Mouse (Mus musculus): ENCODE data around the gene Mgat4a. TPM values are rescaled to one million over a fixed set of nuclear protein-coding genes. Genes with fewer than 3 reads are reported as not detected.

Gene Mgat4a
- polyA plus RNA-seq, 1 experiment from 2014 or later, result 4.5 TPM

DNA sequence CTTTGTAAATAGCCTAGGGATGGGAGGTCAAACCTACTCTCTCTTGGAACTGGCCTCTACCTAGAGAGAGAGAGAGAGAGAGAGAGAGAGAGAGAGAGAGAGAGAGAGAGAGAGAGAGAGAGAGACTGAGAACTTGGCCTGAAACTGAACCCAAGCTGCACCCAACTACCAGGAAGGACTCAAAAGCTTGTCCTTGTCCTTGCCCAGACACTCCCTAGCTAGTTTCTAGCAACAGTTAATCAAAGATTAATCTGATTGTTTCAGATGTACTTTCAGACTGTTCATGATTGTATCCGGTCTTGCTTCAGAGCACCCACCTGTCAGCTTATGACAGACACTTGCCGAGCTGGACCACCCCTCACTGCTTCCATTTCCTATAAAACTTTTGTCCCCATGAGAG is 25.5 kb upstream of the Mgat4a start:
- ATAC-seq (ENCODE audit: insufficient read depth, low FRiP score, low TSS enrichment), result no peak
- DNase-seq (ENCODE audit: low spot score), result no peak
- Histone ChIP-seq H3K4me2 (ENCODE audit: low read depth) (no peak overlapping the region), H3K27me3 (ENCODE audit: control insufficient read depth, insufficient read depth, low read length) (no peaks in the 10 kb centered on the region), H3K36me3 (ENCODE audit: control insufficient read depth, insufficient read depth, low read length) (no peaks in the 10 kb centered on the region), H3K4me1 (ENCODE audit: control insufficient read depth, insufficient read depth, low read length) (no peaks in the 10 kb centered on the region), H3K27ac (ENCODE audit: low read depth, low read length) (no peak overlapping the region), H3K9ac (ENCODE audit: low read length) (no peak overlapping the region), H3K4me3 (ENCODE audit: low read depth, low read length) (no peak overlapping the region), H3K9me3 (ENCODE audit: control insufficient read depth, low read length) (no peaks in the 10 kb centered on the region)
- 92% methylated on average over 2 of the region's 2 CpGs for WGBS

- Histone ChIP-seq H3K4me1 (ENCODE audit: control insufficient read depth, insufficient read depth, low read length) (no peaks in the 10 kb centered on the region), H3K27ac (ENCODE audit: low read depth, low read length) (no peak overlapping the region), H3K9ac (ENCODE audit: low read length) (no peak overlapping the region), H3K4me2 (ENCODE audit: low read depth) (no peak overlapping the region), H3K4me3 (ENCODE audit: low read depth, low read length) (no peak overlapping the region), H3K27me3 (ENCODE audit: control insufficient read depth, insufficient read depth, low read length) (no peaks in the 10 kb centered on the region), H3K36me3 (ENCODE audit: control insufficient read depth, insufficient read depth, low read length) (no peaks in the 10 kb centered on the region), H3K9me3 (ENCODE audit: control insufficient read depth, low read length) (no peaks in the 10 kb centered on the region)
- ATAC-seq (ENCODE audit: insufficient read depth, low FRiP score, low TSS enrichment), result no peak
- DNase-seq (ENCODE audit: low spot score), result no peak
- WGBS, result 48% methylated on average over 6 of the region's 6 CpGs
Measured at GRCm38 (mm10) chr1:37565396-37565795, 24.6 kb upstream of the Mgat4a start.

- ATAC-seq (ENCODE audit: insufficient read depth, low FRiP score, low TSS enrichment) (no peak), DNase-seq (ENCODE audit: low spot score) (no peak)
- no peak overlapping the region for H3K9ac ChIP-seq (ENCODE audit: low read length)
- no peaks in the 10 kb centered on the region for H3K9me3 ChIP-seq (ENCODE audit: control insufficient read depth, low read length)
- no peaks in the 10 kb centered on the region for H3K4me1 ChIP-seq (ENCODE audit: control insufficient read depth, insufficient read depth, low read length)
- H3K4me3 ChIP-seq (ENCODE audit: low read depth, low read length), result no peak overlapping the region
- no peaks in the 10 kb centered on the region for H3K36me3 ChIP-seq (ENCODE audit: control insufficient read depth, insufficient read depth, low read length)
- no peak overlapping the region for H3K4me2 ChIP-seq (ENCODE audit: low read depth)
- no peaks in the 10 kb centered on the region for H3K27me3 ChIP-seq (ENCODE audit: control insufficient read depth, insufficient read depth, low read length)
- no peak overlapping the region for H3K27ac ChIP-seq (ENCODE audit: low read depth, low read length)
- WGBS, result 82% methylated on average over 3 of the region's 3 CpGs
Measured at GRCm38 (mm10) chr1:37561955-37562354, 21.1 kb upstream of the Mgat4a start.

DNA sequence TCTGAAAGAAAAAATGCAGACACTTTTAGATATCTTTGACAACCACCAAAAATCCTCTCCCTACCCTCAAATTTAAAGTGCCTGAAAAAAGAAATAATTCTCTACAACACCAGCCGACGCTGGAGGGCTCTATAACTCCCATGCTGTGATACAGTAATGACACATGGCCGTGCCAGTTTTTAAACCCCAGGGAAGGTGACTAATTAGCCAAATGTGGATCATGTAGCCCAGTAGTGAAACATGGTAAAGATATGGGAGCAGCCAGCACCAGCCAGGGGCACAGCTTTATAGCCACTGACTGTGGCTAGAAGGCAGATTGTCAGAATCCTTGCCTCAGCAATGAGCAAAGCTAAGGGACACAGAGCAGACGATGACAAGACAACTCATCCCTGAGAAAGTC is 19.5 kb upstream of the Mgat4a start:
- 79% methylated on average over 4 of the region's 4 CpGs for WGBS
- no peak for ATAC-seq (ENCODE audit: insufficient read depth, low FRiP score, low TSS enrichment)
- H3K9ac ChIP-seq (ENCODE audit: low read length), result no peak overlapping the region
- no peak overlapping the region for H3K4me2 ChIP-seq (ENCODE audit: low read depth)
- no peaks in the 10 kb centered on the region for H3K36me3 ChIP-seq (ENCODE audit: control insufficient read depth, insufficient read depth, low read length)
- no peaks in the 10 kb centered on the region for H3K9me3 ChIP-seq (ENCODE audit: control insufficient read depth, low read length)
- DNase-seq (ENCODE audit: low spot score), result no peak
- H3K4me1 ChIP-seq (ENCODE audit: control insufficient read depth, insufficient read depth, low read length), result no peaks in the 10 kb centered on the region
- no peaks in the 10 kb centered on the region for H3K27me3 ChIP-seq (ENCODE audit: control insufficient read depth, insufficient read depth, low read length)
- H3K27ac ChIP-seq (ENCODE audit: low read depth, low read length), result no peak overlapping the region
- no peak overlapping the region for H3K4me3 ChIP-seq (ENCODE audit: low read depth, low read length)

- no peak overlapping the region for H3K4me2 ChIP-seq (ENCODE audit: low read depth)
- H3K9me3 ChIP-seq (ENCODE audit: control insufficient read depth, low read length), result no peaks in the 10 kb centered on the region
- no peak for ATAC-seq (ENCODE audit: insufficient read depth, low FRiP score, low TSS enrichment)
- no peaks in the 10 kb centered on the region for H3K27me3 ChIP-seq (ENCODE audit: control insufficient read depth, insufficient read depth, low read length)
- H3K9ac ChIP-seq (ENCODE audit: low read length), result no peak overlapping the region
- no peaks in the 10 kb centered on the region for H3K4me1 ChIP-seq (ENCODE audit: control insufficient read depth, insufficient read depth, low read length)
- H3K4me3 ChIP-seq (ENCODE audit: low read depth, low read length), result no peak overlapping the region
- 81% methylated on average over 7 of the region's 7 CpGs for WGBS
- H3K27ac ChIP-seq (ENCODE audit: low read depth, low read length), result no peak overlapping the region
- H3K36me3 ChIP-seq (ENCODE audit: control insufficient read depth, insufficient read depth, low read length), result no peaks in the 10 kb centered on the region
- DNase-seq (ENCODE audit: low spot score), result no peak
Measured at GRCm38 (mm10) chr1:37551986-37552385, 11.2 kb upstream of the Mgat4a start.

- Histone ChIP-seq H3K4me2 (ENCODE audit: low read depth) (no peak overlapping the region), H3K9ac (ENCODE audit: low read length) (no peak overlapping the region), H3K36me3 (ENCODE audit: control insufficient read depth, insufficient read depth, low read length) (no peaks in the 10 kb centered on the region), H3K9me3 (ENCODE audit: control insufficient read depth, low read length) (no peaks in the 10 kb centered on the region), H3K4me1 (ENCODE audit: control insufficient read depth, insufficient read depth, low read length) (no peaks in the 10 kb centered on the region), H3K27ac (ENCODE audit: low read depth, low read length) (no peak overlapping the region), H3K4me3 (ENCODE audit: low read depth, low read length) (no peak overlapping the region), H3K27me3 (ENCODE audit: control insufficient read depth, insufficient read depth, low read length) (no peaks in the 10 kb centered on the region)
- no peak for ATAC-seq (ENCODE audit: insufficient read depth, low FRiP score, low TSS enrichment)
- no peak for DNase-seq (ENCODE audit: low spot score)
- 83% methylated on average over 8 of the region's 8 CpGs for WGBS
Measured at GRCm38 (mm10) chr1:37549501-37549900, 8.7 kb upstream of the Mgat4a start.

- Histone ChIP-seq H3K9me3 (ENCODE audit: control insufficient read depth, low read length) (no peaks in the 10 kb centered on the region), H3K4me1 (ENCODE audit: control insufficient read depth, insufficient read depth, low read length) (no peaks in the 10 kb centered on the region), H3K27ac (ENCODE audit: low read depth, low read length) (no peak overlapping the region), H3K36me3 (ENCODE audit: control insufficient read depth, insufficient read depth, low read length) (no peaks in the 10 kb centered on the region), H3K4me2 (ENCODE audit: low read depth) (no peak overlapping the region), H3K4me3 (ENCODE audit: low read depth, low read length) (no peak overlapping the region), H3K27me3 (ENCODE audit: control insufficient read depth, insufficient read depth, low read length) (no peaks in the 10 kb centered on the region), H3K9ac (ENCODE audit: low read length) (no peak overlapping the region)
- ATAC-seq (ENCODE audit: insufficient read depth, low FRiP score, low TSS enrichment) (no peak), DNase-seq (ENCODE audit: low spot score) (no peak)
- WGBS, result 85% methylated on average over 11 of the region's 11 CpGs
Measured at GRCm38 (mm10) chr1:37546398-37547051, 5.7 kb upstream of the Mgat4a start.

DNA sequence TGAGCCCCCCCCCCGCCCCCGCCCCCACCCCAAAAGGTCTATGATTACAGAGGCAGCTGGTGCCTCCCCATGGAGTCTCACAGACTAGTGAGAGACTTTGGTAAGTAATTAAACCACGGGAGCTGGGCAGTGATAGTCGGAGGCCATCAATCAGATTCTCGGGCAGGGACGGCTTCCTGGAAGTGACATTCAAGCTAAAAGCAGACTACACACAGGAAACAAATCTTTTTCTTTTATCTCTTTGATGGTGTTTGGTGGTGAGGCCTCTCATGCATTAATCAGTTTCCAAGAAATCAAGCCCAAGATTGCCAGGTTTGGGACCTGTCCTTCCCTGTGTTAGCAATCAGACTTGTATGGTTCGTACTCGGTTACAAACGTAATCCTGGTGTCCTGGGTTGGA is 3.4 kb upstream of the Mgat4a start:
- DNase-seq (ENCODE audit: low spot score) (no peak), ATAC-seq (ENCODE audit: insufficient read depth, low FRiP score, low TSS enrichment) (no peak)
- WGBS, result 14% methylated on average over 9 of the region's 9 CpGs

DNA sequence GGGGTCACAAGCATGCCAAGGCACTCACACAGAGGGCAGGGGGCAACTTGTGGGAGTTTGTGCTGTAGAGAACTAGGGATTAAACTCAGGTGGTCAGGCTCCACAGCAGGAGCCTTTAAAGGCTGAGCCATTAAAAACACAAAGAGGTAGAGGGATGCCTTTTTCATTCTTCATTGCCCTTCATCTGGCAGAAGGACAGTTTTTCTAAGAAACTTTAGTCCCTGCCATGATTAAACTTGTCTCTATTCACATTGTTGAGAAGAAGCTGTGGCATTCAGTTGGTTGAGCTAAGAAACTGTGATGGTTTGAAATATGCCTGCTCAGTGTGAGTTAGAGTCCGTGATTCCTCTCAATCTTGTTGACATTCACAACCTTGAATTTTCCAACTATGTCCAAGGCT is 2.2 kb upstream of the Mgat4a start:
- H3K4me3 ChIP-seq (ENCODE audit: low read depth, low read length), result no peak overlapping the region
- no peaks in the 10 kb centered on the region for H3K36me3 ChIP-seq (ENCODE audit: control insufficient read depth, insufficient read depth, low read length)
- H3K27me3 ChIP-seq (ENCODE audit: control insufficient read depth, insufficient read depth, low read length), result no peaks in the 10 kb centered on the region
- no peaks in the 10 kb centered on the region for H3K9me3 ChIP-seq (ENCODE audit: control insufficient read depth, low read length)
- DNase-seq (ENCODE audit: low spot score) (no peak), ATAC-seq (ENCODE audit: insufficient read depth, low FRiP score, low TSS enrichment) (no peak)
- no peak overlapping the region for H3K27ac ChIP-seq (ENCODE audit: low read depth, low read length)
- WGBS, result 38% methylated on average over 1 of the region's 1 CpGs
- H3K4me2 ChIP-seq (ENCODE audit: low read depth), result no peak overlapping the region
- no peak overlapping the region for H3K9ac ChIP-seq (ENCODE audit: low read length)
- no peaks in the 10 kb centered on the region for H3K4me1 ChIP-seq (ENCODE audit: control insufficient read depth, insufficient read depth, low read length)

More for the DNA sequence above, 3.4 kb upstream of the Mgat4a start:
- no peak overlapping the region for H3K4me2 ChIP-seq (ENCODE audit: low read depth)
- H3K36me3 ChIP-seq (ENCODE audit: control insufficient read depth, insufficient read depth, low read length), result no peaks in the 10 kb centered on the region
- H3K9me3 ChIP-seq (ENCODE audit: control insufficient read depth, low read length), result no peaks in the 10 kb centered on the region
- H3K27me3 ChIP-seq (ENCODE audit: control insufficient read depth, insufficient read depth, low read length), result no peaks in the 10 kb centered on the region
- no peak overlapping the region for H3K9ac ChIP-seq (ENCODE audit: low read length)
- H3K4me1 ChIP-seq (ENCODE audit: control insufficient read depth, insufficient read depth, low read length), result no peaks in the 10 kb centered on the region
- no peak overlapping the region for H3K27ac ChIP-seq (ENCODE audit: low read depth, low read length)
- no peak overlapping the region for H3K4me3 ChIP-seq (ENCODE audit: low read depth, low read length)

Measured in neural tube, embryonic 11.5 days (tissue).